Mouse (Mus musculus) forebrain, embryonic 16.5 days (tissue): ENCODE measurements around the gene Socs1. TPM values are rescaled to one million over a fixed set of nuclear protein-coding genes. Genes with fewer than 3 reads are reported as not detected.
"Not testable (repeated sequence)": the region's sequence is repeated elsewhere in the genome, so short reads cannot be mapped to it uniquely, and the experiment has no call there.

Source experiments
- ATAC-seq: fragments of 200-750 bp; cut with Nextera tagmentation; 2 replicates; pipeline ENCODE4 v1.8.0; 2017; ENCODE audit warnings: mild to moderate bottlenecking, moderate library complexity
- H3K27ac ChIP-seq: fragments of 300-500 bp; sonication (generic); 2 replicates; pipeline ENCODE4 v1.5.1; 2014; ENCODE audit warnings: low read length, control low read depth
- H3K27me3 ChIP-seq: fragments of 300-500 bp; sonication (generic); replicated peaks from 2 replicates; pipeline ENCODE4 v1.6.1; 2014; ENCODE audit warnings: low read length; ENCODE audit not compliant: control insufficient read depth, insufficient read depth
- H3K36me3 ChIP-seq: fragments of 300-500 bp; sonication (generic); 2 replicates; pipeline ENCODE4 v1.6.1; 2014; ENCODE audit not compliant: control insufficient read depth, insufficient read depth
- H3K4me1 ChIP-seq: fragments of 300-500 bp; sonication (generic); replicated peaks from 2 replicates; pipeline ENCODE4 v1.6.1; 2014; ENCODE audit warnings: low read length; ENCODE audit not compliant: control insufficient read depth, insufficient read depth
- H3K4me2 ChIP-seq: fragments of 300-500 bp; sonication (generic); 2 replicates; pipeline ENCODE4 v1.6.1; 2014; ENCODE audit warnings: mild to moderate bottlenecking, low read length, control low read depth
- H3K4me3 ChIP-seq: fragments of 300-500 bp; sonication (generic); replicated peaks from 2 replicates; pipeline ENCODE4 v1.5.1; 2014; ENCODE audit warnings: mild to moderate bottlenecking, low read length, control low read depth
- H3K9ac ChIP-seq: fragments of 300-500 bp; sonication (generic); replicated peaks from 2 replicates; pipeline ENCODE4 v1.6.1; 2014; ENCODE audit warnings: low read depth, low read length, control low read depth
- H3K9me3 ChIP-seq: fragments of 300-500 bp; sonication (generic); 2 replicates; pipeline ENCODE4 v1.6.1; 2016; ENCODE audit warnings: low read length; ENCODE audit not compliant: control insufficient read depth
- WGBS: fragments of 180-500 bp; shearing (Covaris S2); extraction: QIAGEN DNeasy Blood & Tissue Kit; methylation state at CpG from one replicate; pipeline ENCODE4 v1.1.7; 2014; 5-methylcytosine and 5-hydroxymethylcytosine counted together
- polyA plus RNA-seq: library from polyadenylated mRNA; unstranded; fragments of >200 nt; fragmentation: Nextera tagmentation; extraction: Ambion mirVana; gene quantifications from 2 replicates; pipeline ENCODE4 v1.2.1, GENCODE M21; 2015

Gene Socs1
- polyA plus RNA-seq, 1 experiment from 2014 or later = 1.7 TPM

- 84% methylated on average over 4 of the region's 4 CpGs for WGBS
- no peak overlapping the region for H3K9ac ChIP-seq
Measured at GRCm38 (mm10) chr16:10818579-10819135, 33.3 kb upstream of the Socs1 start.

GRCm38 (mm10) chr16:10814864-10815263 is 29.5 kb upstream of the Socs1 start:
- H3K36me3 ChIP-seq = no peaks in the 10 kb centered on the region

More at GRCm38 (mm10) chr16:10818579-10819135, 33.3 kb upstream of the Socs1 start:
- no peaks in the 10 kb centered on the region for H3K9me3 ChIP-seq
- no peak overlapping the region for H3K4me3 ChIP-seq
- no peak overlapping the region for H3K4me2 ChIP-seq
- no peaks in the 10 kb centered on the region for H3K27me3 ChIP-seq
- H3K4me1 ChIP-seq = no peaks in the 10 kb centered on the region
- ATAC-seq = no peak
- H3K27ac ChIP-seq = no peak overlapping the region
- no peaks in the 10 kb centered on the region for H3K36me3 ChIP-seq

GRCm38 (mm10) chr16:10813726-10814125 is 28.4 kb upstream of the Socs1 start:
- no peak overlapping the region for H3K27ac ChIP-seq
- no peak for ATAC-seq
- H3K9ac ChIP-seq = no peak overlapping the region

More at GRCm38 (mm10) chr16:10814864-10815263, 29.5 kb upstream of the Socs1 start:
- H3K27ac ChIP-seq = no peak overlapping the region
- H3K9me3 ChIP-seq = no peaks in the 10 kb centered on the region
- no peak for ATAC-seq
- no peak overlapping the region for H3K9ac ChIP-seq
- no peak overlapping the region for H3K4me2 ChIP-seq
- 94% methylated on average over 4 of the region's 4 CpGs for WGBS
- no peaks in the 10 kb centered on the region for H3K27me3 ChIP-seq
- H3K4me1 ChIP-seq = no peaks in the 10 kb centered on the region
- H3K4me3 ChIP-seq = no peak overlapping the region

GRCm38 (mm10) chr16:10812865-10813371 is 27.6 kb upstream of the Socs1 start, which contains the start of gene Gm11172:
TSS of gene Gm11172 (plus strand) at chr16:10812915.
- WGBS = 84% methylated on average over 2 of the region's 2 CpGs

More at GRCm38 (mm10) chr16:10813726-10814125, 28.4 kb upstream of the Socs1 start:
- Histone ChIP-seq H3K27me3 (no peaks in the 10 kb centered on the region), H3K4me1 (no peaks in the 10 kb centered on the region), H3K4me2 (no peak overlapping the region), H3K4me3 (no peak overlapping the region), H3K36me3 (no peaks in the 10 kb centered on the region), H3K9me3 (no peaks in the 10 kb centered on the region)
- WGBS = 71% methylated on average over 4 of the region's 4 CpGs

GRCm38 (mm10) chr16:10810376-10810775 is 25.0 kb upstream of the Socs1 start:
- Histone ChIP-seq H3K36me3 (no peaks in the 10 kb centered on the region), H3K4me3 (no peak overlapping the region), H3K4me2 (no peak overlapping the region), H3K27me3 (no peaks in the 10 kb centered on the region), H3K4me1 (no peaks in the 10 kb centered on the region), H3K27ac (no peak overlapping the region), H3K9me3 (no peaks in the 10 kb centered on the region), H3K9ac (no peak overlapping the region)
- no peak for ATAC-seq
- WGBS = 95% methylated on average over 1 of the region's 1 CpGs

More at GRCm38 (mm10) chr16:10812865-10813371, 27.6 kb upstream of the Socs1 start, which contains the start of gene Gm11172:
- H3K27ac ChIP-seq = no peak within 1 kb of the TSS
- no peaks in the 10 kb centered on the region for H3K9me3 ChIP-seq
- H3K4me2 ChIP-seq = no peak within 1 kb of the TSS
- no peaks in the 10 kb centered on the region for H3K27me3 ChIP-seq
- no peak for ATAC-seq
- no peak within 1 kb of the TSS for H3K4me3 ChIP-seq
- H3K9ac ChIP-seq = no peak within 1 kb of the TSS
- H3K36me3 ChIP-seq = no peaks in the 10 kb centered on the region
- no peaks in the 10 kb centered on the region for H3K4me1 ChIP-seq

- Histone ChIP-seq H3K36me3 (no peaks in the 10 kb centered on the region), H3K9ac (no peak within 1 kb of the TSS), H3K27ac (no peak within 1 kb of the TSS), H3K4me1 (no peaks in the 10 kb centered on the region), H3K4me2 (no peak within 1 kb of the TSS), H3K4me3 (no peak within 1 kb of the TSS), H3K9me3 (no peaks in the 10 kb centered on the region), H3K27me3 (no peaks in the 10 kb centered on the region)
- ATAC-seq = no peak
- 76% methylated on average over 10 of the region's 10 CpGs for WGBS
Measured at GRCm38 (mm10) chr16:10805789-10806527, 20.6 kb upstream of the Socs1 start, which contains the start of gene Prm1. TSS of gene Prm1 (minus strand) at chr16:10805839.

GRCm38 (mm10) chr16:10802420-10802819 is 17.1 kb upstream of the Socs1 start:
- not testable (repeated sequence) for ATAC-seq

GRCm38 (mm10) chr16:10796034-10796433 is 10.7 kb upstream of the Socs1 start, which contains the start of gene Prm2:
TSS of gene Prm2 (minus strand) at chr16:10796134.
- Histone ChIP-seq H3K9me3 (no peaks in the 10 kb centered on the region), H3K9ac (no peak within 1 kb of the TSS), H3K4me3 (no peak within 1 kb of the TSS), H3K36me3 (no peaks in the 10 kb centered on the region), H3K4me1 (no peaks in the 10 kb centered on the region), H3K27ac (no peak within 1 kb of the TSS), H3K4me2 (no peak within 1 kb of the TSS), H3K27me3 (0 out of 2 replicates have a peak, but pooled peaks cover 3% of the 10 kb centered on the region)
- no peak for ATAC-seq
- WGBS = 77% methylated on average over 6 of the region's 6 CpGs

More at GRCm38 (mm10) chr16:10802420-10802819, 17.1 kb upstream of the Socs1 start:
- H3K9me3 ChIP-seq, H3K27me3 ChIP-seq, H3K27ac ChIP-seq, H3K4me2 ChIP-seq, H3K9ac ChIP-seq, H3K4me3 ChIP-seq, H3K36me3 ChIP-seq, H3K4me1 ChIP-seq: not testable (repeated sequence)
- WGBS = 93% methylated on average over 3 of the region's 3 CpGs

GRCm38 (mm10) chr16:10790702-10791101 is 5.4 kb upstream of the Socs1 start, which contains the start of gene Prm3:
TSS of gene Prm3 (minus strand) at chr16:10790914.
- H3K9me3 ChIP-seq = no peaks in the 10 kb centered on the region
- no peak within 1 kb of the TSS for H3K4me2 ChIP-seq
- 0 out of 2 replicates have a peak, but pooled peaks cover 3% of the 10 kb centered on the region for H3K27me3 ChIP-seq
- 76% methylated on average over 9 of the region's 9 CpGs for WGBS
- H3K4me3 ChIP-seq = no peak within 1 kb of the TSS
- ATAC-seq = no peak
- no peak within 1 kb of the TSS for H3K9ac ChIP-seq
- peaks cover 4% of the 10 kb centered on the region for H3K4me1 ChIP-seq
- no peaks in the 10 kb centered on the region for H3K36me3 ChIP-seq
- H3K27ac ChIP-seq = no peak within 1 kb of the TSS
